Mouse (Mus musculus) spleen, adult 10 weeks (tissue): Measurements from ENCODE around the gene Trp53i11. TPM values are rescaled to one million over a fixed set of nuclear protein-coding genes. Genes with fewer than 3 reads are reported as not detected.

Experiments used
- polyA plus RNA-seq: library from polyadenylated mRNA; stranded (reverse); fragments of 350-450 nt; fragmentation: Illumina TruSeq; extraction: RNeasy Lipid Tissue Mini Kit (QIAGEN cat#74804); gene quantifications from one replicate; pipeline ENCODE4 v1.2.3, GENCODE M21; 2015; ENCODE audit warnings: low replicate concordance; ENCODE audit not compliant: insufficient read depth

Gene Trp53i11
- polyA plus RNA-seq = 41.8 TPM

GRCm38 (mm10) chr2:93187323-93187996, at the start of gene Trp53i11:
Trp53i11 (plus strand) TSS chr2:93187548.

Other genes starting within 250 kb of the Trp53i11 start
- 7.9 TPM for gene Prdm11, start 141.4 kb upstream of the Trp53i11 start, polyA plus RNA-seq
- gene Tspan18, start 147.0 kb downstream of the Trp53i11 start, polyA plus RNA-seq = 3.7 TPM